Mouse (Mus musculus) forebrain, embryonic 10.5 days (tissue): ENCODE measurements around the gene Ogdh. TPM values are rescaled to one million over a fixed set of nuclear protein-coding genes. Genes with fewer than 3 reads are reported as not detected.

Experiments used
- DNase-seq: peaks from one replicate; pipeline ENCODE4 v3.0.0-alpha.2; 2017; ENCODE audit warnings: low spot score; ENCODE audit errors: extremely low spot score
- H3K27ac ChIP-seq: fragments of 300-500 bp; sonication (generic); 2 replicates; pipeline ENCODE4 v1.5.1; 2016; ENCODE audit warnings: mild to moderate bottlenecking
- H3K27me3 ChIP-seq: fragments of 300-500 bp; sonication (generic); 2 replicates; pipeline ENCODE4 v1.6.1; 2016; ENCODE audit warnings: mild to moderate bottlenecking; ENCODE audit not compliant: poor library complexity, severe bottlenecking
- H3K36me3 ChIP-seq: fragments of 300-500 bp; sonication (generic); replicated peaks from 2 replicates; pipeline ENCODE4 v1.6.1; 2016; ENCODE audit warnings: mild to moderate bottlenecking, moderate library complexity
- H3K4me1 ChIP-seq: fragments of 300-500 bp; sonication (generic); 2 replicates; pipeline ENCODE4 v1.6.1; 2016
- H3K4me3 ChIP-seq: fragments of 300-500 bp; sonication (generic); 2 replicates; pipeline ENCODE4 v1.5.1; 2016; ENCODE audit warnings: mild to moderate bottlenecking, moderate library complexity
- H3K9me3 ChIP-seq: fragments of 300-500 bp; sonication (generic); 2 replicates; pipeline ENCODE4 v1.6.1; 2016; ENCODE audit warnings: mild to moderate bottlenecking, moderate library complexity
- WGBS: fragments of 180-500 bp; shearing (Covaris S2); methylation state at CpG from one replicate; pipeline ENCODE4 v1.1.7; 2016; 5-methylcytosine and 5-hydroxymethylcytosine counted together
- polyA plus RNA-seq: library from polyadenylated mRNA; unstranded; fragments of >200 nt; fragmentation: Nextera tagmentation; extraction: Ambion mirVana; gene quantifications from 2 replicates; pipeline ENCODE4 v1.2.1, GENCODE M21; 2016

Ogdh gene
- polyA plus RNA-seq, 1 experiment from 2014 or later = 112 TPM

- Histone ChIP-seq H3K36me3 (peaks cover 89% of the 10 kb centered on the region), H3K27me3 (no peaks in the 10 kb centered on the region)
- 96% methylated on average over 4 of the region's 4 CpGs for WGBS
Observed at GRCm38 (mm10) chr11:6308181-6308580, 16.7 kb downstream of the Ogdh start.

GRCm38 (mm10) chr11:6313874-6314406, 22.5 kb downstream of the Ogdh start:
- Histone ChIP-seq H3K4me1 (no peaks in the 10 kb centered on the region), H3K4me3 (no peak overlapping the region), H3K27ac (no peak overlapping the region), H3K9me3 (no peaks in the 10 kb centered on the region), H3K36me3 (peaks cover 92% of the 10 kb centered on the region), H3K27me3 (no peaks in the 10 kb centered on the region)
- WGBS = 92% methylated on average over 7 of the region's 7 CpGs
- no peak for DNase-seq

More at GRCm38 (mm10) chr11:6308181-6308580, 16.7 kb downstream of the Ogdh start:
- Histone ChIP-seq H3K27ac (no peak overlapping the region), H3K4me1 (no peaks in the 10 kb centered on the region), H3K4me3 (no peak overlapping the region), H3K9me3 (no peaks in the 10 kb centered on the region)
- no peak for DNase-seq

GRCm38 (mm10) chr11:6316821-6317220, 25.4 kb downstream of the Ogdh start:
- Histone ChIP-seq H3K27ac (no peak overlapping the region), H3K4me1 (no peaks in the 10 kb centered on the region), H3K9me3 (no peaks in the 10 kb centered on the region), H3K27me3 (no peaks in the 10 kb centered on the region), H3K36me3 (peaks cover 83% of the 10 kb centered on the region), H3K4me3 (no peak overlapping the region)
- 91% methylated on average over 11 of the region's 11 CpGs for WGBS
- DNase-seq = no peak

GRCm38 (mm10) chr11:6318559-6318958, 27.1 kb downstream of the Ogdh start:
- Histone ChIP-seq H3K4me1 (no peaks in the 10 kb centered on the region), H3K27ac (no peak overlapping the region), H3K36me3 (peaks cover 85% of the 10 kb centered on the region), H3K4me3 (no peak overlapping the region), H3K27me3 (no peaks in the 10 kb centered on the region), H3K9me3 (no peaks in the 10 kb centered on the region)
- WGBS = 93% methylated on average over 5 of the region's 5 CpGs
- DNase-seq = no peak

GRCm38 (mm10) chr11:6319374-6319773, 27.9 kb downstream of the Ogdh start:
- no peak for DNase-seq
- Histone ChIP-seq H3K4me1 (no peaks in the 10 kb centered on the region), H3K9me3 (no peaks in the 10 kb centered on the region), H3K27ac (no peak overlapping the region), H3K4me3 (no peak overlapping the region), H3K27me3 (no peaks in the 10 kb centered on the region), H3K36me3 (peaks cover 84% of the 10 kb centered on the region)
- 90% methylated on average over 2 of the region's 2 CpGs for WGBS

- no peak for DNase-seq
- H3K4me1 ChIP-seq = no peaks in the 10 kb centered on the region
- H3K36me3 ChIP-seq = peaks cover 69% of the 10 kb centered on the region
- no peak overlapping the region for H3K4me3 ChIP-seq
- 88% methylated on average over 2 of the region's 2 CpGs for WGBS
- H3K9me3 ChIP-seq = no peaks in the 10 kb centered on the region
- no peak overlapping the region for H3K27ac ChIP-seq
- H3K27me3 ChIP-seq = no peaks in the 10 kb centered on the region
Observed at GRCm38 (mm10) chr11:6322086-6322485, 30.7 kb downstream of the Ogdh start.

GRCm38 (mm10) chr11:6323348-6323747, 31.9 kb downstream of the Ogdh start:
- H3K36me3 ChIP-seq = peaks cover 58% of the 10 kb centered on the region
- H3K4me1 ChIP-seq = no peaks in the 10 kb centered on the region
- no peaks in the 10 kb centered on the region for H3K9me3 ChIP-seq
- no peak overlapping the region for H3K4me3 ChIP-seq
- H3K27me3 ChIP-seq = no peaks in the 10 kb centered on the region
- 92% methylated on average over 5 of the region's 5 CpGs for WGBS
- no peak overlapping the region for H3K27ac ChIP-seq
- no peak for DNase-seq

- Histone ChIP-seq H3K4me1 (no peaks in the 10 kb centered on the region), H3K27me3 (no peaks in the 10 kb centered on the region), H3K27ac (no peak overlapping the region), H3K36me3 (peaks cover 32% of the 10 kb centered on the region), H3K9me3 (no peaks in the 10 kb centered on the region), H3K4me3 (no peak overlapping the region)
- 90% methylated on average over 7 of the region's 7 CpGs for WGBS
- no peak for DNase-seq
Observed at GRCm38 (mm10) chr11:6331256-6331655, 39.8 kb downstream of the Ogdh start.

- Histone ChIP-seq H3K4me1 (no peaks in the 10 kb centered on the region), H3K36me3 (peaks cover 42% of the 10 kb centered on the region), H3K9me3 (no peaks in the 10 kb centered on the region), H3K4me3 (no peak overlapping the region), H3K27me3 (no peaks in the 10 kb centered on the region), H3K27ac (no peak overlapping the region)
- WGBS = 92% methylated on average over 3 of the region's 3 CpGs
- no peak for DNase-seq
Observed at GRCm38 (mm10) chr11:6332606-6333005, 41.2 kb downstream of the Ogdh start.

GRCm38 (mm10) chr11:6333403-6333802, 42.0 kb downstream of the Ogdh start:
- Histone ChIP-seq H3K36me3 (peaks cover 48% of the 10 kb centered on the region), H3K4me3 (no peak overlapping the region), H3K27me3 (no peaks in the 10 kb centered on the region), H3K27ac (no peak overlapping the region), H3K4me1 (no peaks in the 10 kb centered on the region), H3K9me3 (no peaks in the 10 kb centered on the region)
- 92% methylated on average over 7 of the region's 7 CpGs for WGBS
- no peak for DNase-seq

GRCm38 (mm10) chr11:6335321-6335720, 43.9 kb downstream of the Ogdh start:
- Histone ChIP-seq H3K27ac (no peak overlapping the region), H3K27me3 (no peaks in the 10 kb centered on the region), H3K4me1 (no peaks in the 10 kb centered on the region), H3K4me3 (no peak overlapping the region), H3K36me3 (peaks cover 63% of the 10 kb centered on the region), H3K9me3 (no peaks in the 10 kb centered on the region)
- WGBS = 94% methylated on average over 7 of the region's 7 CpGs
- no peak for DNase-seq

GRCm38 (mm10) chr11:6336689-6337088, 45.3 kb downstream of the Ogdh start:
- no peak overlapping the region for H3K27ac ChIP-seq
- 81% methylated on average over 4 of the region's 4 CpGs for WGBS
- no peaks in the 10 kb centered on the region for H3K27me3 ChIP-seq
- H3K4me1 ChIP-seq = no peaks in the 10 kb centered on the region
- peaks cover 67% of the 10 kb centered on the region for H3K36me3 ChIP-seq
- no peaks in the 10 kb centered on the region for H3K9me3 ChIP-seq
- DNase-seq = no peak
- no peak overlapping the region for H3K4me3 ChIP-seq

GRCm38 (mm10) chr11:6345956-6346355, 54.5 kb downstream of the Ogdh start:
- H3K9me3 ChIP-seq = no peaks in the 10 kb centered on the region
- no peaks in the 10 kb centered on the region for H3K4me1 ChIP-seq
- DNase-seq = no peak
- H3K27me3 ChIP-seq = no peaks in the 10 kb centered on the region
- H3K4me3 ChIP-seq = no peak overlapping the region
- WGBS = 94% methylated on average over 4 of the region's 4 CpGs
- H3K36me3 ChIP-seq = peaks cover 100% of the 10 kb centered on the region
- no peak overlapping the region for H3K27ac ChIP-seq

GRCm38 (mm10) chr11:6346966-6347365, 55.5 kb downstream of the Ogdh start:
- no peak for DNase-seq
- peaks cover 99% of the 10 kb centered on the region for H3K36me3 ChIP-seq
- 93% methylated on average over 7 of the region's 7 CpGs for WGBS
- H3K27me3 ChIP-seq = no peaks in the 10 kb centered on the region
- no peaks in the 10 kb centered on the region for H3K9me3 ChIP-seq
- H3K4me1 ChIP-seq = no peaks in the 10 kb centered on the region
- H3K4me3 ChIP-seq = no peak overlapping the region
- H3K27ac ChIP-seq = no peak overlapping the region
